Mouse (Mus musculus): ENCODE data around the gene Ndufaf2.

The Ndufaf2 gene

DNA sequence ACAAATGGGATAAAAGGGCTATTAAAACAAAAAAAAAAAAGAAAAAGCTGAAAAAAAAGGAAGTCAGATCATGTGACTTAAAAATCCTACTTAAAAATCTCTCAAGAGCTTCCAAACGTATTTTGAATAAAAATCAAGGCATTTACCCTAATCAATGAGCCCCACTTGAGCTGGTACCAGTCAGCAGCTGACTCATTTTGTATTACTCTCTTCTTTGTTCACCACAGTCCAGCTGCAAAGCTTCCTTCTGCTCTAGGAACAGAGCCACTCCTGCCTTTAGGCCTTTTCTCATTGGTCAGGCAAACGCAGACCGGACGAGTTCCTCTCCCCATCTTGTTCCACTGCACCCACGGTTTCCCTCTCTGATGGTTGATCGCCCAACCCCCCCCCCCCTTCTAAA is 22.8 kb downstream of the Ndufaf2 start:
- no peak for DNase-seq

- DNase-seq = peak; percentile 55 to 75
Observed at GRCm38 (mm10) chr13:108132031-108132819, 26.2 kb downstream of the Ndufaf2 start.

- DNase-seq = no peak
Observed at GRCm38 (mm10) chr13:108130737-108131136, 27.7 kb downstream of the Ndufaf2 start.

DNA sequence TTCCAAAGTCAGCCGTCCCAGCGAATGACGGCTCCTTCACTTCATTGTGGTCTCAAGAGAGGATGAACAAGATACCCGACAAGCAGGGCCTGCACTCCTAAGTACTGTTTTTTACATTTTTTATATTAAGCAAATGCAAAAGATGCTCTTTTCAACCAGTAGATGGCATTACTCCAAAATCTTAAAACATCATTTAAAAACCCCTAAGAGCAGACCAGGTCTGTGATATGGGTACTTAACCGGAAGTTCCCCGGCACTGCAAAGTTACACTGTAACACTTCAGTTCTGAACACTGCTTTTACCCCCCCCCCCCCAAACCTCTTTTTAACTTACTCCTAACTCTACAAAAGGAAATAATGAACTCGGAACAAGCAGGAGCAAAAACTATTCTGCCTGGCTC is 29.4 kb downstream of the Ndufaf2 start:
- no peak for DNase-seq

DNA sequence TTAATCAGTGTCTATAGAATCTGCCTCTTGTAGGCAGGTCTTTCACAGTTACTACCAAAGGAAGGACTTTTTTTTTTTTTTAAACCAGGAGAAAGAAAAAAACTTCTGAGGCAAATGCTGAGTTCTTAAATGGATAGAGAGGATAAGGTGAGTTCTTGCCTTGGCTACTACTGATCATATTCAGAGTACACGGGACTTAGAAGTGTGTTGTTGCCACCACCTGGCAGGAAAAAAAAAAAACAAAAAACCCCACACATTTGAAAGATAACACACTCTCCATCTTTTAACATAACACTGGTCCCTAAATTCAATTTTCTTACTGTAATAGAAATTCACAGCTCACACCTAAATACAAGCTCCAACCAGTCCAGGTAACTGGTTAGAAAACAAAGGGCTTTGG is 30.5 kb downstream of the Ndufaf2 start:
- DNase-seq = no peak

DNA sequence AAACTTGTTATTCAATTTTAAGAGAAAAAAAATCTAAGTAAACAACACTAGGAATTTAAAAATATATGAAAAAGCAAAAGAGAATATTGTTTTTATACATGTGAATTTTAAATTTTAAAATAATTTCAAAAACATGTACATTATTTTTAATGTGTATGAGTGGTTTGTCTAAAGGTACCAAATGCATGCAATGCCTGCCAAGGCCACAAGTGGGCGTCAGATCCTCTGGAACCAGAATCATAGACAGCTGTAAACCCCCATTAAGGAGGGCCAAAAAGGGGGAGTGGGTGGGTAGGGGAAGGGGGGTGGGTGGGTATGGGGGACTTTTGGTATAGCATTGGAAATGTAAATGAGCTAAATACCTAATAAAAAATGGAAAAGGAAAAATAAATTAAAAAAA is 31.3 kb downstream of the Ndufaf2 start:
- peak; percentile 45 to 74 for DNase-seq

DNA sequence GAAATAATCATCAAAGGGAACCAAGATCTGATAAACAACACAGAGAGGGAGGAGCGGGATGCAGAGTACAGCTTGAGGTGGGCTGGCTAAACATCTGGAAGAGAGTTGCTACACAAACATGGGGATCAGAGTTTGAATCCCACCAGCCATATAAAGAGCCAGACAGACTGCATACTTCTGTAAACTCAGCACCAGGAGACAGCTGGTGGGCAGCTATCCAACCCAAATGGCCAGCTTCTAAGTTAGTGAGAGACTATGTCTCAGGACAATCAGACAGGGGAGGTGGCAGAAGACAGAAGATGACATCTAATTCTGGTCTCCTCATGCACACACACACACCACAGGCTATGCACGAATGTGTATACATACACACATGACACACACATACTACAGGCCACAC is 32.2 kb downstream of the Ndufaf2 start:
- no peak for DNase-seq

DNA sequence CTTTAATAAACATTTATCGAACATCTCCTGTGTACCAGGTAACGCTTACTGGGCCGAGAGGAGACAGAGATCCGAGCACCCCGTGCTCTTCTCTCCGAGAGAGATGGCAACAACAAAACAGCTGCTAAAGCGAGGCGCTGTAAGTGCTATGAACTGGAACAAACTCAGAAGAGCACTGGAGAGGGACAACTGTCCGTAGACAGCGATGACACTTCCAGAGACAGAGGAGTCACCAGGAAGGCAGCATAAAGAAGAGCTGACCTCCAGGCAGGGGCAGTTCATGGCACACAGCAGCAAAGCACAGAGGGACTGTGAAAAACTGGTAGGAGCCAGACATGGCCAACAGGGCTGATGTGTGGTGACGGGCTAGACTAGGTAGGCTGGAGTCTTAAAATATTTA is 34.3 kb downstream of the Ndufaf2 start:
- DNase-seq = no peak

DNA sequence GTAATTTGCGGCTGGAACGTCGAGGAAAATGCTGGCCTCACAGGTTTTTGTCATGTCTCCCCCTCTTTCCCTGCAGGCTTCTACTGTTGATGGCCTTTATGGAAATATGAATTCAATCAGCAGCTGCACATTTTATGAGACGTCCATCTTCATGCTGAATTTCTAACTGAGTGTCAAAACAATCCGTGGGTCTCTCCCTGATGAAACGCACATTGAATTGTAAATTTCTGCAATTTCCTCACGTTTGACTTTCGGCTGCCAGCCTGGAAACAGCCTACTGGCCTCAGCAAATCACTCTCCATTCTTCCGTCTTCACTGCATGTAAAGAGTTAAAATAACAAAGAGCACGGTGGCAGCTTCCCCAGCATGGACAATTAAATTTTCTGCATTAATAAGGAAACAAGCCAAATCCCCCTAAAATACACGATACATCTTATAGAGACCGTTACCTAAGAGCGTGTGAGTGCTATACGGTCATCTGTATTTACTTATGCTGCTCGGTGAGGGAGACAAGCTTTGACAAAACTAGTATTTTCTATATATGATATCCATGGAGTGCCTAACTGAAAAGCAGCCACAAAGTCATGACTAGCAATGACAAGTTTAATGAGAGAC is 35.2 kb downstream of the Ndufaf2 start:
- no peak for DNase-seq

DNA sequence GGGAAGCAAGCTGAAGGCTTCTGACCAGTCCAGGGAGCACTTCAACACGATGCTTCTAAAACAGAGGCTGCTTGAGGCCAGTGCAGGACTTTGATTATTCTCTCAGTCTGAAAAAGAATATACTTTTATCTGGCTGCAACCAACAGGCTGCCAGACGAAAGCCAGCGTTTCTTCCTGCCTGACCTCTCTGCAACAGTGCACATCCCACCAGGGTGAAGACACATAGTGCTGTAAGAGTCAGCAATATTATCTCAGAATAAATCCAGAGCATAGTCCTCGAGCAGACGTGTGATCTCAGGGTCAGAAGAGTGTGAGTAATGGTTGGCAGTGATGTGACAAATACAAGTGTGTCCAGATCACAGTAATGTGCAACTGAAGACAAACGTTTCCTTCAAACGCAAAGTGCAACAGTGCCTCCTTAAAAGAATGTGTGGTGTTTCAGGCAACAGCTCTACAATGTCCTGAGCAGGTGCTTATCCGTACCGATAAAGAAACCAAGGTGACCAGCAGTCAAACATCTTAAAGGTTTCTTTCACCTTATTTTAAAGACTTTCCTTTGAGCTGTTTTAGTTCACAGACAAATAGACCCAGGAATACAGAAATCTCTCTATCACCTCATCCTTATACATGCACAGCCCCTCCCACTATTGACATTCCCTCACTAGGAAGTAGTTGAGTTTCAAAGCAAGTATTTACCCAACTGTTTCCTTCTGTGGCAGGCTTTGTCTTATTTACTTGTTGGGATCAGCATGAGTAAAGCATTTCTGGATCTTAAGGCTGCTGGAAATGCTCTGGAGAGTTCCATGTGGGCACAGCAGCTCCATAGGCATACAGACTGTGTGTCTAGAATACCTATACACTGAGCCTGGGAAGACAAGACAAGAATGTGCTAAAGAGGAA is 38.8 kb downstream of the Ndufaf2 start:
- no peak for DNase-seq

DNA sequence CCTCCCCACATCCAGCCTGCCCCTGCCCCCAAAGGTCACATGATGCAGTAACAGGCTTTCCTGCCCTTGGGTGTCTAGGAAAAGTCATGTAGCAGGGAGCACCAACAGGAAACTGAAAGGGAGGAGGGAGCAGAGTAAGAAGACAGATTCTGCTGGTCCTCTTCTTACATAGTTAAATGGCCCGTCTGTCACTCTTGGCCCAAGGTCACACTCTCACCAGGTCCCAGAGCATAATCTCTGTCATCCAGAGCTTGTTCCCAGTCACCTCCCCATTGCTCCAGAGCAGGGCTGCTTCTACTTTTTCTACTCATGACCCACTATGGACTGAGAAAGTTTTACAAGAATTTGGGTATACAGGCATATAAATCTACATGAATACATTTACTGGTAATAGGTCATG is 40.2 kb downstream of the Ndufaf2 start:
- no peak for DNase-seq

- DNase-seq = no peak
Observed at GRCm38 (mm10) chr13:108117654-108118053, 40.8 kb downstream of the Ndufaf2 start.

- DNase-seq = no peak
Observed at GRCm38 (mm10) chr13:108114257-108114656, 44.2 kb downstream of the Ndufaf2 start.

- no peak for DNase-seq
Observed at GRCm38 (mm10) chr13:108113536-108113935, 44.9 kb downstream of the Ndufaf2 start.

DNA sequence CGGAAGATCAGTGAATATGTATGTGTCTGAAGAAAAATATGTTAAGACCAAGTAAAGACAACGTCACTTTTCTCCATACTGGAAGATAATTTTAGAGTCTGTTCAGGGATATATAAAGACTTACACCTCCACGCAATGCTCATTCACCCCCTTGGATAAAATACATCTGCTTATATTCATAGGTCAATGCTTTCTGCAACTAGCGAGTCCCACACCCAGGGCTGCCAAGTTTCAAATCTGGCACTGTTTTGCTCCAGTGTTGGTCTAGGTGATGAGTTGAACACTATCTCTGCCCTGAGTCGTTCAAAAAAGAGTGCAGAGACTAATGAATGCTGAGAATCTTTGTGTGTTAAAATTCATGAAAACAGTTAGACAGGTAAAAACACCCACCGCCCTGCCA is 47.5 kb downstream of the Ndufaf2 start:
- no peak for DNase-seq

DNA sequence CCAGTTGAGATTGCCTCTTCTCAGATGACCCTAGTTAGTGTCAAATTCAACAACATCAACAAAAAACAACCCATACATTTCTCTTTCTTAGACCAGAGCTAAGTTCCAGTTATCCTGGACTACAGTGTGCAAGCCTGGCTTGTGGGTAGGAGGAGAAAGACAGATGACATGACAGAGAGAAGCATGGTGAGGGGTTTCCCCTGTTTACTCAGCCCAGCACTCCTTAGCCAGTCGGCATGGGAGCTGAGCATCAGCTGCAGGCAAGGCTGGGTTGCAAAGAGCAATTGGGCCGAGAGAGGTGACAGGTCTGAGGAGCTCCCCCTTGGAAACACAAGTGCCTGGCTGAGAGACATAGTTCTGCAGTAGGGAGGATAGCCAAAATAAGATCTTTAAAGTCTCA is 57.7 kb downstream of the Ndufaf2 start:
- no peak for DNase-seq

GRCm38 (mm10) chr13:108096446-108096845 is 62.0 kb downstream of the Ndufaf2 start:
- DNase-seq = no peak

DNA sequence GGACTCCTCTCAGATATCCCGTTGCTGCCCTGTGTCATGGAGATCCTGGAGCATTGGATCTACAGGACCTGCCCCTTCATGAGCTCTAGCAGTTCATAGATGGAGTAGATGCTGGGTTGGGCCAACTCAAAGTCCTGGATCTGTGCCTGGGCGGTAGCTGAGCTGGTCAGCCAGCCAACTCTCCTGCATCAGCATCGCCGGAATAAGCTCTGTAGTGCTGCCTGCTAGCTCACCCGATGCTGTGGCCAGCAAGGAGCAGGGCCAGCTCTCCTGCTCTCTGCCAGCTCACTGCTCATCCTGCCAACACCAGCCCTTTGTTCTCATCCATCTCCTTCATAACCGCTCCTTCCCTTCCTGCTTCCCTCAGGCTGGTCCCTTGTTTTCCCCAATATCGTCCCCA is 62.8 kb downstream of the Ndufaf2 start:
- no peak for DNase-seq

GRCm38 (mm10) chr13:108094681-108095080 is 63.7 kb downstream of the Ndufaf2 start:
- DNase-seq = no peak

DNA sequence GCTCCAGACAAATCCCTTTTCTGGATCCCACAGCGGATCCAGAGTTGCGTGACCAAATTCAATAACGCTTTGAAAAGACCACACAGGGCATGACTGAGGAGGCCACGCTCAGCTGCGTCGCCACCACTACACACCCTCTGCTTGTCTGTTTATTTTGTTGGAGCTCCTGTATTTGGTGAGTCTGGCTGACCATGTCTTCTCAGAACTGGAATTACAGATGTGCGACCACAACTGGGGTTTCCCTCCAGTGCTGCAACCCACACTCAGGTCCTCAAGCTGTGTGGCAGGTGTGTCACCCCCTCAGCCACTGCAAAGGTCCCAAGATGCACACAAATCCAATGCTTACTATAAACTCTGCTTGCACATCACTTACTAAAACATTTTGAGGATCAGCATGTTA is 66.1 kb downstream of the Ndufaf2 start:
- DNase-seq = no peak

GRCm38 (mm10) chr13:108086724-108087123 is 71.7 kb downstream of the Ndufaf2 start:
- no peak for DNase-seq

- no peak for DNase-seq
Observed at GRCm38 (mm10) chr13:108086036-108086435, 72.4 kb downstream of the Ndufaf2 start.

- DNase-seq = no peak
Observed at GRCm38 (mm10) chr13:108084086-108084485, 74.3 kb downstream of the Ndufaf2 start.

GRCm38 (mm10) chr13:108077901-108078300 is 80.5 kb downstream of the Ndufaf2 start:
- DNase-seq = no peak

Data from kidney, postnatal 25 days (tissue).